Mouse (Mus musculus) cerebral cortex, adult 2 months (tissue): ENCODE measurements around the gene Zfp398.

ENCODE experiments used
- WGBS: fragments of 180-500 bp; shearing (Covaris S2); methylation state at CpG from one replicate; pipeline ENCODE4 v1.1.7; 2018; 5-methylcytosine and 5-hydroxymethylcytosine counted together

The Zfp398 gene

DNA sequence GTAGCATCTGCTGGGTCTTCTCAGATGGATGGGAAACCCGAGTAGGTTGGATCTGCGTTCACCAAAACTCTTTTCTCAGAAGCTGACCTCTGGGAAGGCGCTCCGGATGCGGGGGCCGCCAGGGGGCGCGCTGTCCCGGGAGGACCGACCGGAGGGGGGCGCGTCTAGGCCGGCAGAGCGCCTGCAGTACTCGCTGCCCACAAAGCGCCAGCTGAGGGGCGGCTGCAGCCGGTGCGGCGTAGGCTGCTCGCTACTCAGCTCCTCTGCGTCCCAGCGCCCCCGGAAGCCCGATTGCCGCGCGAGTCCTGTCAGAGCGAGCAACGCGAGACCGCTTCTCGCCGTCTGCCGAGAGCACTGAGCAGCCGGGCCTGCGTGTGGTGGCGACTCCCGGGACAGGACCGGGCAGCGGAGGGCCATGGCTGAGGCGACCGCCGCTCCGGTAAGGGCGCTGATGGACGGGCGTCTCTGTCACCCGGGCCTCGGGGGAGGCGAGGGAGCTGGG, at the start of gene Zfp398:
Zfp398 (plus strand) TSS at position 180 of the 502 bp plus-strand sequence.
- WGBS: under 1% methylated on average over 52 of the region's 52 CpGs

DNA sequence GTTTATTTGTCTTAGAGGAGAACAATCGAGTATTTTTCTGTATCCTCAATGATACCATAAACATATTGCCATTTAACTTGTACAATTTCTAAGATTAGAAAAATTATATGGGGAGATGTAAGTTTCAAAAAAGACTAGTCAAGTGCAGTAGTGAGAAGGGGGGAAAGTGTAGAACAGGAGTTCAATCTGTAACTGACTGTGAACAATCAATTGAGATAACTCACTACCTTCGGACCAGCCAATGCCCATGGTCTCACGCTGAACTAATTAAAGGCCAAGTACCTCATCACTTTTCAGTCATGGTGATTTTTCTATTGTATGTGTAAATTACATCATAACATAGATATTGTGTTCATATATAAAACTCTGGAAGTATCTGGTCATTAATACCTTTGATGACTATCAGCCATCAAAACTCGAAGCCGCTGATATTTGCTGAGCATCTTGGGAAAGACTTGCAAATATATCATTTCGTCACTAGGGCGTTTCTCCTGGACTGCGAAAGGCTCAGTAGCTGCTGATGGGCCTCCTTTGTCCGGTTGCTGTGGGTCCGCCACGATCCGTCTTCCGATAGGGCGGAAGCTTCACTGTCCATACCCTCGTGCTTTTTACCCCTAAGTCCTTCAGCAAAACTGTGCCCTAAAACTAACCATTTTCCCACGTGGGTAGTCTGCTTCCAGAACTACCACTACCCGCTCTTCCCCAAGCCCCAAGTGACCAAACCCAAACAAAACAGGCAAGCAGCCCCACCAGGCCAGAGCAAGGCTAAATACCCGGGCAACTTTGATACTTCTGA, 47.3 kb upstream of the Zfp398 start:
- 2% methylated on average over 18 of the region's 18 CpGs for WGBS

DNA sequence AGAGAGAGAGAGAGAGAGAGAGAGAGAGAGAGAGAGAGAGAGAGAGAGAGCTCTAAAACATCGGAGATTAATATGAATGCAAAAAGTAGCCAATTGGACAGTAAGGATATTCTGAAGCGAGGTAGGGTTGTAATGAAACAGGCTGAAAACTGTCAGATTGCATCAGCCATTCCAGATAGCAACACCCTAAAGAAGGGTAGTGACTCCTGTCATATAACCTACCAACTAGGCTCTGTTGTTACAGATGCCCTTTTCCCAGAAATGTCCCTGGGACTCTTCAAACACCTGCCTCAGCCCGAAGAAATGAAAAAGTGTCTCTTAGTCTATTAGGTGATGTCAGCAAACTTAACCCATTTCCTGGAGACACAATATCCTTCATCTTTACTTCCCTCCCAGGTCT, 46.6 kb upstream of the Zfp398 start:
- WGBS: 18% methylated on average over 3 of the region's 3 CpGs

DNA sequence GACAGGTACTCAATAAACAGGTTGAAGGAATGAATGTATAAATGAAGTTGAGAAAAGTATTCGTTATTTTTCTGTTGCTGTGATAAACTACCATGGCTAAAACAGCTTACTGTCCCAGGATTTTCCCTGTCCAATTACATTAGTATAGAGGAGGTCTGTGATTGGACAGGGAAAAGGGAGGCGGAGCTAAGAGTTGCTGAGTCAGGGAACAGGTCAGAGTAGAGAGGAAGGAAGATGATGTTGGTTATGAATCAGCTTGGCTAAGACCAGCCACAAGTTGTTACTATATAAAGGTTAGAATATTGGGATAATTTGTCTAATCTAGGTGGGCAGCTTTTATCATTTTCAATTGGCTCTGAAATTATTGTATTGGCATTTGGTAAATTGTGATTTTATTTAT, 44.7 kb upstream of the Zfp398 start:
- WGBS: 67% methylated on average over 2 of the region's 2 CpGs

DNA sequence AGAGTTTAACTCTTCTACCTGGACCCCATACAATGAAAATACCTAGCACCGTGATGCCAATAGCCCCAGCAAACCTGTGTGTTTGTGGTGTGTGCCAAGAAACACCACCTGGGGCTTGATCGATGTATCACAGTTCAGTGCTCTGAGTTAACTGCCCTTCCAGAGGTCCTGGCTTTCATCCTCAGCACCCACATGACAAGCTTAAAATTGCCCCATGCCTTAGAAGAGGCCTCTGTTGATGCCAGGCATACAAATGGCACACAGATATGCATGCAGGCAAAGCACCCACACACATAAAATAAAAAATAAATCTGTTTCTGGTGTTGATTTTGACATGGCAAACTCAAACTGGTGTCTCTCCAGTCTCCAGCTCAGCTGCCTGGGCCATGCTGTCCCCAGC, 42.9 kb upstream of the Zfp398 start:
- 84% methylated on average over 2 of the region's 2 CpGs for WGBS

- 65% methylated on average over 5 of the region's 5 CpGs for WGBS
Observed at GRCm38 (mm10) chr6:47793284-47793683, 42.2 kb upstream of the Zfp398 start.

GRCm38 (mm10) chr6:47794106-47794830, 41.2 kb upstream of the Zfp398 start:
- 47% methylated on average over 10 of the region's 10 CpGs for WGBS

DNA sequence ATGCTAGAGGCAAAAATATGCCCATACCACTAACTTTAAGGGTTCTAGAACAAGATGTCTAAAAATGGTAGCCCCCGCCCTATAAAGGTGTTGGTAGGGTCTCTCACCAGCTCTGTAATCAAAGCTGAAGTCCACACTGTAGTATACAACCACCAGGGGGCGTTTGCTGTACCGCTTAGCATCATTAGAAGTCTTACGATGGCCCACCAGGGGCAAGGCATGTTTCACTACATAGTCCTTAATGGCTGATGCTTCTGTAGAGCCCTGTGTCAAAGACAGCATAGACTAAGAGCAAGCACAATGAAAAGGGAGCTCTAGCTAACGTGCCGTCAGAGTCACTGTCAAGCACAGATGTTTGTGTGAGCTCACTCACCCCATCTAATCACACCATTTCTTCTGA, 36.4 kb upstream of the Zfp398 start:
- 33% methylated on average over 6 of the region's 6 CpGs for WGBS

DNA sequence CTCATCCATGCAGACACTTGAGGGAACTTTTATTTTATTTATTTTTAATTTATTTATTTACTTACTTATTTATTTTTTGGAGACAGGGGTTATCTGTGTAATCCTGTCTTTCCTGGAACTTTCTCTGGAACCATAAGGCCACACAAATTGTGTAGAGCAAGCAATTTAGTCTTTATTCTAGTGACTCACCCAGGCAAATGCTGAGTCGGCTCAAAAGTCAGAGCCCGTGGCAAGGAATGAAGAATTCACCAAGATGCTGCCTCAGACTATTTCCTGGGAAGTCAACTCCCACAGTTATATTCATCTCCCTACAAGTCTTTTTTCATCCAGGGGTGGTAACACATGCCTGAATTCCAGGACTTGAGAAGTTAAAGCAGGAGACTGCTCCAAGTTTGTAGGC, 29.9 kb upstream of the Zfp398 start:
- 51% methylated on average over 2 of the region's 2 CpGs for WGBS

GRCm38 (mm10) chr6:47807419-47807818, 28.0 kb upstream of the Zfp398 start:
- WGBS: 51% methylated on average over 2 of the region's 2 CpGs

DNA sequence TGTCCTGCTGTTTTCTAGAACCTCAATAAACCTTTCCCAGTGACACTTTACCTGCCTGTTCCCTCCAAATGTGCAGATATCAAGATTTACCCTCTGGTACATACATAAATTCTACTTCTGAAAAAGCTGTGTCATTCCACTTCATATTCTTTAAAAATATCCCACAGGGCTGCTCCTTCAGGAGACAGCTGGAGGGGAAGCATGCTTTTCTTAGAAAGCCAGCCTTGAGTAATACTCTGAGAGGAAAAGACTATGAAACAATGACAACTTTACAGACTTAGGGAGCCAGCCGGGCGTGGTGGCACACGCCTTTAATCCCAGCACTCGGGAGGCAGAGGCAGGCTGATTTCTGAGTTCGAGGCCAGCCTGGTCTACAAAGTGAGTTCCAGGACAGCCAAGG, 26.9 kb upstream of the Zfp398 start:
- 36% methylated on average over 5 of the region's 5 CpGs for whole genome bisulfite sequencing

- 54% methylated on average over 4 of the region's 4 CpGs for WGBS
Observed at GRCm38 (mm10) chr6:47809053-47809452, 26.4 kb upstream of the Zfp398 start.

DNA sequence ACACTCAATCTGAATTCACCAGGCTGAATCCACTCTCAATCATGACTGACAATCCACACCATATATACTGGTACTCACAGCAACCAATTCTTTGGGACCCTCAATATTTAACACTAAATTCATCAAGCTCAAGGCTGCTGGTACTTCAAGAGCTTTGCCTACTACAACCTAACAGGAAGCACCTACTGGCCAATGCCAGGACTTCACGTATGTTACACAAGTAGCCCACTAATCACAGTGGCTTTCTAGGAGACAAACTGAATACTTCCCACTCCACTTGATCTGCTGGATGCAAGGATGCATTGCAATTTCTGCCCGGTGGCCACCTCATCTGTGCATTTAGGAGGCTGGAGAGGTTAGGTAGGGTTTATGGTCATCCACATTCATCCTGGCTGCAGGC, 25.3 kb upstream of the Zfp398 start:
- WGBS: 69% methylated on average over 2 of the region's 2 CpGs

DNA sequence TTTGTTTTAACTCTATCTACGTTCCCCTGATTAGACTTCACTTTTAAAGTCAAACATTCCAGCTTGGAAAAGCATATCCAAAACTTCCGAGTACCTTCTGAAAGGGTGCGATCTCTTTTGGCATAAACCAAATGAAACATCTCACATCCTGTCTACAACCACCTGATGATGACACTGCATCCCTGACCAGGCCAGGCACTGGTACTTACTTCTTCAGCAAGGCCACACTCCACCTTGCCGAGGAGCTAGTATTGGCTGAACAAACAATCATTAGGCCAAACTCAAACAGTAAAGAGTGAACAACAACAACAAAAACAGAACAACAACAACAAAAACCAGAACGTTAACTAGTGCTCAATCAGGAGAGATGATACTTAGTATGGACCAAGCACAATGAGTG, 24.1 kb upstream of the Zfp398 start:
- WGBS: 53% methylated on average over 5 of the region's 5 CpGs

GRCm38 (mm10) chr6:47812271-47812915, 23.1 kb upstream of the Zfp398 start:
- WGBS: under 1% methylated on average over 17 of the region's 17 CpGs

- WGBS: under 1% methylated on average over 44 of the region's 44 CpGs
Observed at GRCm38 (mm10) chr6:47813257-47813878, 22.1 kb upstream of the Zfp398 start, which contains the start of gene Pdia4. Gene Pdia4, minus strand, starts transcription at chr6:47813430.

GRCm38 (mm10) chr6:47816151-47816550, 19.3 kb upstream of the Zfp398 start:
- WGBS: 96% methylated on average over 1 of the region's 1 CpGs

- 95% methylated on average over 8 of the region's 8 CpGs for WGBS
Observed at GRCm38 (mm10) chr6:47818721-47819120, 16.7 kb upstream of the Zfp398 start.

GRCm38 (mm10) chr6:47819626-47820325, 15.7 kb upstream of the Zfp398 start:
- WGBS: 86% methylated on average over 23 of the region's 23 CpGs

- WGBS: 79% methylated on average over 5 of the region's 5 CpGs
Observed at GRCm38 (mm10) chr6:47821236-47821635, 14.2 kb upstream of the Zfp398 start.

GRCm38 (mm10) chr6:47821776-47822175, 13.7 kb upstream of the Zfp398 start:
- 92% methylated on average over 6 of the region's 6 CpGs for WGBS
